In genomic region chr1:38843275-38843674, GRCm38 (mm10) we compare ENCODE assay signal across 27 mouse cellular contexts. TPM values are rescaled to one million over a fixed set of nuclear protein-coding genes. Genes with fewer than 3 reads are reported as not detected.
A peak's percentile ranks its signal among the peaks of the same experiment; 100 is the strongest.
DNase-seq lines count a peak whose midpoint lies in the region; ATAC-seq and TF ChIP-seq lines count a peak whose summit lies in the region.
"Had no signal": no experiment of that assay in that cellular context is flagged by ENCODE, and none has a peak within 500 bp of the region (broad histone marks: within the 10 kb centered on the region; RNA-seq: fewer than 3 reads in every experiment).

No protein-coding gene starts in this region.

- peak; percentile 47; the same call in 1 of the 2 replicates for ATAC-seq in embryonic facial prominence, embryonic 14.5 days (ENCODE audit: low read depth)
- ATAC-seq in midbrain, embryonic 11.5 days (ENCODE audit: low FRiP score) = no peak
- peak; percentile 57; the same call in 1 of the 2 replicates for ATAC-seq in forebrain, embryonic 14.5 days
- no peak for ATAC-seq in lung, postnatal 0 days
- ATAC-seq: intestine, embryonic 16.5 days; midbrain, embryonic 15.5 days; Patski had no signal

- no peak for TF ChIP-seq EP300 in lung, postnatal 0 days (IDR thresholded peaks at IDR 0.05)

- H3K36me3 ChIP-seq in embryonic facial prominence, embryonic 14.5 days (ENCODE audit: control insufficient read depth, insufficient read depth, low read length) = no peaks in the 10 kb centered on the region
- H3K36me3 ChIP-seq in embryonic facial prominence, embryonic 10.5 days (replicated peaks) = no peaks in the 10 kb centered on the region
- no peaks in the 10 kb centered on the region for H3K36me3 ChIP-seq in midbrain, embryonic 11.5 days (ENCODE audit: control insufficient read depth, insufficient read depth, low read length)
- H3K36me3 ChIP-seq in midbrain, embryonic 10.5 days = no peaks in the 10 kb centered on the region
- no peaks in the 10 kb centered on the region for H3K36me3 ChIP-seq in forebrain, embryonic 14.5 days (ENCODE audit: control insufficient read depth, insufficient read depth, low read length)
- H3K36me3 ChIP-seq in lung, postnatal 0 days (ENCODE audit: insufficient read depth, low read length) = no peaks in the 10 kb centered on the region
- H3K36me3 ChIP-seq: G1E; heart, embryonic 13.5 days; limb, embryonic 12.5 days; lung, embryonic 15.5 days; midbrain, embryonic 15.5 days; neural tube, embryonic 12.5 days had no signal

- TF ChIP-seq CTCF in lung, postnatal 0 days (IDR thresholded peaks at IDR 0.05) = no peak

- no peak overlapping the region for H3K9ac ChIP-seq in embryonic facial prominence, embryonic 14.5 days (ENCODE audit: low read depth, low read length)
- H3K9ac ChIP-seq in midbrain, embryonic 11.5 days (ENCODE audit: low read length) = no peak overlapping the region
- H3K9ac ChIP-seq in forebrain, embryonic 14.5 days (ENCODE audit: low read length) = no peak overlapping the region
- H3K9ac ChIP-seq in lung, postnatal 0 days (replicated peaks; ENCODE audit: low read depth) = no peak overlapping the region
- H3K9ac ChIP-seq: heart, embryonic 13.5 days; limb, embryonic 12.5 days; lung, embryonic 15.5 days; midbrain, embryonic 15.5 days; neural tube, embryonic 12.5 days had no signal

- H3K4me3 ChIP-seq in embryonic facial prominence, embryonic 14.5 days (ENCODE audit: low read depth, low read length) = no peak overlapping the region
- H3K4me3 ChIP-seq in embryonic facial prominence, embryonic 10.5 days = no peak overlapping the region
- no peak overlapping the region for H3K4me3 ChIP-seq in midbrain, embryonic 11.5 days (ENCODE audit: low read depth, low read length)
- no peak overlapping the region for H3K4me3 ChIP-seq in midbrain, embryonic 10.5 days
- no peak overlapping the region for H3K4me3 ChIP-seq in forebrain, embryonic 14.5 days (ENCODE audit: low read depth, low read length)
- no peak overlapping the region for H3K4me3 ChIP-seq in lung, postnatal 0 days (ENCODE audit: low read depth, low read length)
- H3K4me3 ChIP-seq: heart, embryonic 13.5 days; limb, embryonic 12.5 days; lung, embryonic 15.5 days; megakaryocyte, embryonic 14.5 days; midbrain, embryonic 15.5 days; neural tube, embryonic 12.5 days had no signal

- H3K27ac ChIP-seq in embryonic facial prominence, embryonic 14.5 days (replicated peaks; ENCODE audit: low read depth, low read length) = no peak overlapping the region
- H3K27ac ChIP-seq in embryonic facial prominence, embryonic 10.5 days (replicated peaks) = no peak overlapping the region
- H3K27ac ChIP-seq in midbrain, embryonic 11.5 days (ENCODE audit: low read depth, low read length) = no peak overlapping the region
- H3K27ac ChIP-seq in midbrain, embryonic 10.5 days (replicated peaks) = no peak overlapping the region
- no peak overlapping the region for H3K27ac ChIP-seq in forebrain, embryonic 14.5 days (ENCODE audit: low read depth, low read length)
- no peak overlapping the region for H3K27ac ChIP-seq in lung, postnatal 0 days (ENCODE audit: low read length)
- H3K27ac ChIP-seq: heart, embryonic 13.5 days; limb, embryonic 12.5 days; lung, embryonic 15.5 days; midbrain, embryonic 15.5 days; neural tube, embryonic 12.5 days had no signal

- peak; percentile 19 for DNase-seq in embryonic facial prominence, embryonic 14.5 days (ENCODE audit: low spot score)
- no peak for DNase-seq in embryonic facial prominence, embryonic 10.5 days (ENCODE audit: low spot score)
- peak; percentile 62 for DNase-seq in midbrain, embryonic 11.5 days (ENCODE audit: low spot score, missing footprints)
- DNase-seq in midbrain, embryonic 10.5 days (ENCODE audit: low spot score) = no peak
- peak; percentile 67 for DNase-seq in forebrain, embryonic 14.5 days (ENCODE audit: low spot score)
- DNase-seq in retina, postnatal 1 day = peak; percentile 96
- DNase-seq in lung, postnatal 0 days (ENCODE audit: low spot score) = no peak
- no peak for DNase-seq in left cerebral cortex, adult 18-20 months (ENCODE audit: low spot score in 2 of 2)
- DNase-seq: adrenal gland, postnatal 10 days; cerebellum, adult 11-12 months; cerebellum, adult 9-11 months; heart, postnatal 10 days; kidney, adult 8-10 months; kidney, postnatal 10 days; layer of hippocampus, postnatal 36 days; lung, postnatal 4 days; right cerebral cortex, postnatal 14 days had no signal

- H3K4me1 ChIP-seq in embryonic facial prominence, embryonic 14.5 days (ENCODE audit: control insufficient read depth, insufficient read depth, low read length) = no peaks in the 10 kb centered on the region
- H3K4me1 ChIP-seq in embryonic facial prominence, embryonic 10.5 days = peaks cover 7% of the 10 kb centered on the region; the same call in 1 of the 2 replicates
- peaks cover 12% of the 10 kb centered on the region for H3K4me1 ChIP-seq in midbrain, embryonic 11.5 days (ENCODE audit: control insufficient read depth, insufficient read depth, low read length)
- H3K4me1 ChIP-seq in midbrain, embryonic 10.5 days = peaks cover 20% of the 10 kb centered on the region
- peaks cover 4% of the 10 kb centered on the region; the same call in 1 of the 2 replicates for H3K4me1 ChIP-seq in forebrain, embryonic 14.5 days (ENCODE audit: control insufficient read depth, insufficient read depth, low read length)
- no peaks in the 10 kb centered on the region for H3K4me1 ChIP-seq in lung, postnatal 0 days (ENCODE audit: insufficient read depth, low read depth, low read length)
- H3K4me1 ChIP-seq: heart, embryonic 13.5 days; limb, embryonic 12.5 days; lung, embryonic 15.5 days; megakaryocyte, embryonic 14.5 days had no signal

- 67% methylated on average over 4 of the region's 4 CpGs for WGBS in embryonic facial prominence, embryonic 14.5 days
- WGBS in embryonic facial prominence, embryonic 10.5 days = 57% methylated on average over 4 of the region's 4 CpGs
- 71% methylated on average over 4 of the region's 4 CpGs for WGBS in midbrain, embryonic 11.5 days
- 71% methylated on average over 4 of the region's 4 CpGs for WGBS in midbrain, embryonic 10.5 days
- WGBS in forebrain, embryonic 14.5 days = 16% methylated on average over 4 of the region's 4 CpGs
- WGBS in lung, postnatal 0 days = 72% methylated on average over 4 of the region's 4 CpGs

- no peaks in the 10 kb centered on the region; the same call in 1 of the 2 replicates for H3K27me3 ChIP-seq in embryonic facial prominence, embryonic 14.5 days (replicated peaks; ENCODE audit: control insufficient read depth, insufficient read depth, low read length)
- H3K27me3 ChIP-seq in embryonic facial prominence, embryonic 10.5 days (replicated peaks; ENCODE audit: low read depth, poor library complexity, severe bottlenecking) = peaks cover 13% of the 10 kb centered on the region
- no peaks in the 10 kb centered on the region for H3K27me3 ChIP-seq in midbrain, embryonic 11.5 days (ENCODE audit: control insufficient read depth, insufficient read depth, low read length)
- peaks cover 22% of the 10 kb centered on the region for H3K27me3 ChIP-seq in midbrain, embryonic 10.5 days (ENCODE audit: low read depth, poor library complexity, severe bottlenecking)
- H3K27me3 ChIP-seq in forebrain, embryonic 14.5 days (replicated peaks; ENCODE audit: control insufficient read depth, insufficient read depth, low read length) = no peaks in the 10 kb centered on the region
- H3K27me3 ChIP-seq in lung, postnatal 0 days (replicated peaks; ENCODE audit: insufficient read depth, low read length) = no peaks in the 10 kb centered on the region
- H3K27me3 ChIP-seq: lung, embryonic 15.5 days; midbrain, embryonic 15.5 days had no signal

- no peaks in the 10 kb centered on the region for H3K9me3 ChIP-seq in embryonic facial prominence, embryonic 14.5 days (ENCODE audit: control insufficient read depth, low read length)
- no peaks in the 10 kb centered on the region for H3K9me3 ChIP-seq in embryonic facial prominence, embryonic 10.5 days
- H3K9me3 ChIP-seq in midbrain, embryonic 11.5 days (ENCODE audit: control insufficient read depth, low read length) = no peaks in the 10 kb centered on the region
- no peaks in the 10 kb centered on the region for H3K9me3 ChIP-seq in midbrain, embryonic 10.5 days (replicated peaks)
- no peaks in the 10 kb centered on the region for H3K9me3 ChIP-seq in forebrain, embryonic 14.5 days (replicated peaks; ENCODE audit: control insufficient read depth, low read length)
- no peaks in the 10 kb centered on the region for H3K9me3 ChIP-seq in lung, postnatal 0 days (ENCODE audit: low read length)
- H3K9me3 ChIP-seq: G1E; heart, embryonic 13.5 days; limb, embryonic 12.5 days; lung, embryonic 15.5 days; megakaryocyte, embryonic 14.5 days; midbrain, embryonic 15.5 days; neural tube, embryonic 12.5 days had no signal

- H3K4me2 ChIP-seq in embryonic facial prominence, embryonic 14.5 days (ENCODE audit: low read depth, low read length) = no peak overlapping the region
- no peak overlapping the region for H3K4me2 ChIP-seq in midbrain, embryonic 11.5 days
- no peak overlapping the region for H3K4me2 ChIP-seq in forebrain, embryonic 14.5 days (ENCODE audit: low read length)
- H3K4me2 ChIP-seq in lung, postnatal 0 days (replicated peaks; ENCODE audit: low read depth, low read length) = no peak overlapping the region
- H3K4me2 ChIP-seq: heart, embryonic 13.5 days; limb, embryonic 12.5 days; lung, embryonic 15.5 days; midbrain, embryonic 15.5 days; neural tube, embryonic 12.5 days had no signal

RNA-seq across cellular contexts. Expression of gene Lonrf2, which starts 6.8 kb away (rescaled TPM):
- polyA plus RNA-seq in embryonic facial prominence, embryonic 14.5 days (2014; fragmentation: Nextera tagmentation; extraction: Ambion mirVana) = 3.0 and 3.1 TPM in 2 replicates
- polyA plus RNA-seq in embryonic facial prominence, embryonic 10.5 days (2016; fragmentation: Nextera tagmentation; extraction: Ambion mirVana) = 0.96 and 1.2 TPM in 2 replicates
- 4.2 TPM in 2 replicates for polyA plus RNA-seq in midbrain, embryonic 11.5 days (2014; fragmentation: Nextera tagmentation; extraction: Ambion mirVana)
- 2.2 and 3.0 TPM in 2 replicates for polyA plus RNA-seq in midbrain, embryonic 10.5 days (2016; fragmentation: Nextera tagmentation; extraction: Ambion mirVana)
- 10.5 and 11.1 TPM in 2 replicates for polyA plus RNA-seq in forebrain, embryonic 14.5 days (2014; fragmentation: Nextera tagmentation; extraction: Ambion mirVana)
- polyA plus RNA-seq in lung, postnatal 0 days (2015; fragmentation: Nextera tagmentation; extraction: Ambion mirVana) = 0.07 and 0.08 TPM in 2 replicates
- 100 to 1,000 TPM; 122 to 124 TPM for total RNA-seq in left cerebral cortex, adult 18-20 months (2021)
- total RNA-seq: liver, adult 2 months had no signal
- polyA plus RNA-seq: liver, adult 2 months had no signal

RNA-seq across cellular contexts. Expression of gene Chst10, which starts 54.7 kb away (rescaled TPM):
- polyA plus RNA-seq in embryonic facial prominence, embryonic 14.5 days (2014; fragmentation: Nextera tagmentation; extraction: Ambion mirVana) = 8.1 and 8.4 TPM in 2 replicates
- polyA plus RNA-seq in embryonic facial prominence, embryonic 10.5 days (2016; fragmentation: Nextera tagmentation; extraction: Ambion mirVana) = 8.2 and 9.0 TPM in 2 replicates
- 24.7 and 26.9 TPM in 2 replicates for polyA plus RNA-seq in midbrain, embryonic 11.5 days (2014; fragmentation: Nextera tagmentation; extraction: Ambion mirVana)
- polyA plus RNA-seq in midbrain, embryonic 10.5 days (2016; fragmentation: Nextera tagmentation; extraction: Ambion mirVana) = 12.6 and 17.0 TPM in 2 replicates
- polyA plus RNA-seq in forebrain, embryonic 14.5 days (2014; fragmentation: Nextera tagmentation; extraction: Ambion mirVana) = 48.7 and 58.2 TPM in 2 replicates
- 0.27 and 0.29 TPM in 2 replicates for polyA plus RNA-seq in lung, postnatal 0 days (2015; fragmentation: Nextera tagmentation; extraction: Ambion mirVana)
- total RNA-seq in left cerebral cortex, adult 18-20 months (2021) = 10 to 100 TPM; 71.1 to 76.5 TPM

Comparison
In these comparisons a context has a peak if more than half of its experiments do, and no peak if none do; other contexts are left out.
1. DNase-seq: peak in embryonic facial prominence, embryonic 14.5 days (single experiment), midbrain, embryonic 11.5 days (single experiment), forebrain, embryonic 14.5 days (single experiment) and retina, postnatal 1 day (single experiment); none in embryonic facial prominence, embryonic 10.5 days (single experiment), midbrain, embryonic 10.5 days (single experiment), lung, postnatal 0 days (single experiment) and left cerebral cortex, adult 18-20 months (0 of 2).
2. ATAC-seq: peak in embryonic facial prominence, embryonic 14.5 days (single experiment) and forebrain, embryonic 14.5 days (single experiment); none in midbrain, embryonic 11.5 days (single experiment) and lung, postnatal 0 days (single experiment).